25 mouse cellular contexts compared by ENCODE assay signal in the genomic region with DNA sequence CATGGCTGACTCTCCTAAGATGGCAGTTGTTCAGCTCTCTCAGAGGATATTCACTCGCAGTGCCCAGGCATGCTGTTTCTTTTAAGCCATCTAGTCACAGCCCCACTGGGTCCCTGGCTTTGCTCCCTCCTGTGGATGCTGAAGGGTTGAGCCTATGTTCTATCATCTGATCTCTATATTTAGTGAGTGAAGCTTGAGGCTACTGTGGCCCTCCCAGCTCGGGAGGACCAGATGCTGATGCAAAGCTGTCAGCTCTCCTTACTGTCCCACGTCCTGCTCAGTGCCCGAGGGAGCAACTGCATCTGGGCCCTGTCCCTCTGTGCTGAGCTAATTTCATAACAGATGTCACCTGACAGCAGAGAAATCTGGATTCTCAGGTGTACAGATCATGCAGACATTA.
DNase-seq lines count a peak whose midpoint lies in the region; ATAC-seq and TF ChIP-seq lines count a peak whose summit lies in the region.
"Had no signal": no experiment of that assay in that cellular context is flagged by ENCODE, and none has a peak within 500 bp of the region (broad histone marks: within the 10 kb centered on the region; RNA-seq: fewer than 3 reads in every experiment).

No protein-coding gene starts in this region.

- H3K4me2 ChIP-seq in embryonic facial prominence, embryonic 14.5 days (ENCODE audit: low read depth, low read length): no peak overlapping the region
- no peak overlapping the region for H3K4me2 ChIP-seq in hindbrain, postnatal 0 days (ENCODE audit: low read depth, low read length)
- no peak overlapping the region for H3K4me2 ChIP-seq in hindbrain, embryonic 12.5 days (replicated peaks)
- no peak overlapping the region for H3K4me2 ChIP-seq in neural tube, embryonic 13.5 days
- H3K4me2 ChIP-seq: embryonic facial prominence, embryonic 13.5 days; liver, embryonic 12.5 days had no signal

- no peaks in the 10 kb centered on the region for H3K4me1 ChIP-seq in embryonic facial prominence, embryonic 14.5 days (ENCODE audit: control insufficient read depth, insufficient read depth, low read length)
- no peaks in the 10 kb centered on the region for H3K4me1 ChIP-seq in embryonic facial prominence, embryonic 10.5 days
- no peaks in the 10 kb centered on the region for H3K4me1 ChIP-seq in hindbrain, postnatal 0 days (ENCODE audit: insufficient read depth, low read length)
- H3K4me1 ChIP-seq in hindbrain, embryonic 12.5 days: peaks cover 5% of the 10 kb centered on the region; the same call in 1 of the 2 replicates
- H3K4me1 ChIP-seq in neural tube, embryonic 13.5 days (replicated peaks): peaks cover 7% of the 10 kb centered on the region
- H3K4me1 ChIP-seq: embryonic facial prominence, embryonic 13.5 days; liver, embryonic 12.5 days had no signal

- WGBS in embryonic facial prominence, embryonic 14.5 days: 51% methylated on average over 4 of the region's 4 CpGs
- WGBS in embryonic facial prominence, embryonic 10.5 days: 71% methylated on average over 4 of the region's 4 CpGs
- WGBS in hindbrain, postnatal 0 days: 43% methylated on average over 4 of the region's 4 CpGs
- WGBS in hindbrain, embryonic 12.5 days: 65% methylated on average over 4 of the region's 4 CpGs
- 55% methylated on average over 4 of the region's 4 CpGs for WGBS in neural tube, embryonic 13.5 days

- H3K9me3 ChIP-seq in embryonic facial prominence, embryonic 14.5 days (ENCODE audit: control insufficient read depth, low read length): no peaks in the 10 kb centered on the region
- H3K9me3 ChIP-seq in embryonic facial prominence, embryonic 10.5 days: no peaks in the 10 kb centered on the region
- no peaks in the 10 kb centered on the region for H3K9me3 ChIP-seq in hindbrain, postnatal 0 days (ENCODE audit: low read length)
- H3K9me3 ChIP-seq in hindbrain, embryonic 12.5 days (replicated peaks): no peaks in the 10 kb centered on the region
- no peaks in the 10 kb centered on the region for H3K9me3 ChIP-seq in neural tube, embryonic 13.5 days
- H3K9me3 ChIP-seq: embryonic facial prominence, embryonic 13.5 days; liver, embryonic 12.5 days had no signal

- no peak overlapping the region for H3K27ac ChIP-seq in embryonic facial prominence, embryonic 14.5 days (replicated peaks; ENCODE audit: low read depth, low read length)
- H3K27ac ChIP-seq in embryonic facial prominence, embryonic 10.5 days (replicated peaks): no peak overlapping the region
- no peak overlapping the region for H3K27ac ChIP-seq in hindbrain, postnatal 0 days
- H3K27ac ChIP-seq in hindbrain, embryonic 12.5 days: no peak overlapping the region
- H3K27ac ChIP-seq in neural tube, embryonic 13.5 days (replicated peaks): 0 out of 2 replicates have a peak overlapping the region, but pooled peaks have one; percentile 5
- H3K27ac ChIP-seq: embryonic facial prominence, embryonic 13.5 days; kidney, postnatal 0 days; left cerebral cortex, adult 2 months; liver, embryonic 12.5 days had no signal

- peak; percentile 18; the same call in 1 of the 2 replicates for ATAC-seq in embryonic facial prominence, embryonic 14.5 days (ENCODE audit: low read depth)
- peak; percentile 50 for ATAC-seq in hindbrain, postnatal 0 days
- ATAC-seq in hindbrain, embryonic 12.5 days (ENCODE audit: low FRiP score): no peak; the same call in 1 of the 2 replicates
- ATAC-seq in neural tube, embryonic 13.5 days (ENCODE audit: low read depth): peak; percentile 42; the same call in 1 of the 2 replicates
- ATAC-seq: forebrain, postnatal 0 days; intestine, embryonic 16.5 days; liver, embryonic 12.5 days; liver, postnatal 0 days had no signal

- TF ChIP-seq CTCF in hindbrain, postnatal 0 days (IDR thresholded peaks at IDR 0.05; ENCODE audit: low read depth): no peak

- H3K9ac ChIP-seq in embryonic facial prominence, embryonic 14.5 days (ENCODE audit: low read depth, low read length): no peak overlapping the region
- no peak overlapping the region for H3K9ac ChIP-seq in hindbrain, postnatal 0 days (replicated peaks; ENCODE audit: low read length)
- H3K9ac ChIP-seq in hindbrain, embryonic 12.5 days: no peak overlapping the region
- H3K9ac ChIP-seq in neural tube, embryonic 13.5 days: no peak overlapping the region
- H3K9ac ChIP-seq: embryonic facial prominence, embryonic 13.5 days; forebrain, postnatal 0 days; liver, embryonic 12.5 days; liver, postnatal 0 days had no signal

- no peak overlapping the region for H3K4me3 ChIP-seq in embryonic facial prominence, embryonic 14.5 days (ENCODE audit: low read depth, low read length)
- no peak overlapping the region for H3K4me3 ChIP-seq in embryonic facial prominence, embryonic 10.5 days
- no peak overlapping the region for H3K4me3 ChIP-seq in hindbrain, postnatal 0 days (ENCODE audit: low read length)
- no peak overlapping the region for H3K4me3 ChIP-seq in hindbrain, embryonic 12.5 days
- H3K4me3 ChIP-seq in neural tube, embryonic 13.5 days: no peak overlapping the region
- H3K4me3 ChIP-seq: embryonic facial prominence, embryonic 13.5 days; erythroblast, embryonic 14.5 days; left cerebral cortex, adult 2 months; liver, embryonic 12.5 days had no signal

- DNase-seq in embryonic facial prominence, embryonic 14.5 days (ENCODE audit: low spot score): no peak
- no peak for DNase-seq in embryonic facial prominence, embryonic 10.5 days (ENCODE audit: low spot score)
- peak; percentile 32 for DNase-seq in hindbrain, postnatal 0 days (ENCODE audit: low spot score)
- DNase-seq in neural tube, embryonic 10.5 days (ENCODE audit: extremely low spot score, low spot score): no peak
- DNase-seq in MN1 (ENCODE audit: low spot score): no peak
- DNase-seq in cerebellum, postnatal 36 days: no peak
- DNase-seq: adrenal gland, adult 8-10 months; cerebellum, adult 9-10 months; embryo, embryonic 11 days; forebrain, postnatal 0 days; gastrocnemius, postnatal 14 days; heart, postnatal 14 days; kidney, adult 8-10 months; liver, postnatal 0 days; lung, postnatal 36 days; thymus, adult 2 months; thymus, postnatal 36 days had no signal

- H3K27me3 ChIP-seq in embryonic facial prominence, embryonic 14.5 days (replicated peaks; ENCODE audit: control insufficient read depth, insufficient read depth, low read length): no peaks in the 10 kb centered on the region
- H3K27me3 ChIP-seq in embryonic facial prominence, embryonic 10.5 days (replicated peaks; ENCODE audit: low read depth, poor library complexity, severe bottlenecking): no peaks in the 10 kb centered on the region
- H3K27me3 ChIP-seq in hindbrain, postnatal 0 days (ENCODE audit: insufficient read depth, low read length): no peaks in the 10 kb centered on the region
- H3K27me3 ChIP-seq in hindbrain, embryonic 12.5 days: no peaks in the 10 kb centered on the region
- H3K27me3 ChIP-seq in neural tube, embryonic 13.5 days: no peaks in the 10 kb centered on the region; the same call in 1 of the 2 replicates
- H3K27me3 ChIP-seq: embryonic facial prominence, embryonic 13.5 days; liver, embryonic 12.5 days had no signal

- H3K36me3 ChIP-seq in embryonic facial prominence, embryonic 14.5 days (ENCODE audit: control insufficient read depth, insufficient read depth, low read length): no peaks in the 10 kb centered on the region
- no peaks in the 10 kb centered on the region for H3K36me3 ChIP-seq in embryonic facial prominence, embryonic 10.5 days (replicated peaks)
- no peaks in the 10 kb centered on the region; the same call in 1 of the 2 replicates for H3K36me3 ChIP-seq in hindbrain, postnatal 0 days (ENCODE audit: insufficient read depth, low read length)
- H3K36me3 ChIP-seq in hindbrain, embryonic 12.5 days: no peaks in the 10 kb centered on the region
- peaks cover 4% of the 10 kb centered on the region; the same call in 1 of the 2 replicates for H3K36me3 ChIP-seq in neural tube, embryonic 13.5 days
- H3K36me3 ChIP-seq: embryonic facial prominence, embryonic 13.5 days; liver, embryonic 12.5 days had no signal
